Mouse (Mus musculus) thymus, postnatal 4 days (tissue): ENCODE data around the gene Serinc5.

Experiments used
- DNase-seq: peaks from one replicate; pipeline ENCODE4 v3.0.0; 2021

Serinc5 gene

DNA sequence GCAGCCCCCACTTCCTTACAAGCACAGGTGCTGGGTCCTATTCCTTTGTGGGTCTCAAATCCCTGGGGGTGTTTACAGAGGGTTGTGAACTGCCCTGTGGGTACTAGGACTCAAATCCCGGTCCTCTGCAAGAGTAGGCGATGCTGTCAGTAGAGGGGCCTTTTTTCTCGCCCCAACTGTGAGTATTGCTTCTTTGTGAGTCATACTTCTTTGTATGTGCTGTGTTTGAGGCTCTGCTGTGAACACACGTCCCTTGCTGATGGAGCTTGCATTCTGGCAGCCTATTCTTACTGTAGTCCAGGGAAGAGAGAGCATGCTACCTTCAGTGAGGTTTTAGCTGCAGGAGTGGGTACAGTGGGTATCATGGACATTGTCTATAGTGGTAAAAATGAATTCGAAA, 4.3 kb downstream of the Serinc5 start:
- no peak for DNase-seq

DNA sequence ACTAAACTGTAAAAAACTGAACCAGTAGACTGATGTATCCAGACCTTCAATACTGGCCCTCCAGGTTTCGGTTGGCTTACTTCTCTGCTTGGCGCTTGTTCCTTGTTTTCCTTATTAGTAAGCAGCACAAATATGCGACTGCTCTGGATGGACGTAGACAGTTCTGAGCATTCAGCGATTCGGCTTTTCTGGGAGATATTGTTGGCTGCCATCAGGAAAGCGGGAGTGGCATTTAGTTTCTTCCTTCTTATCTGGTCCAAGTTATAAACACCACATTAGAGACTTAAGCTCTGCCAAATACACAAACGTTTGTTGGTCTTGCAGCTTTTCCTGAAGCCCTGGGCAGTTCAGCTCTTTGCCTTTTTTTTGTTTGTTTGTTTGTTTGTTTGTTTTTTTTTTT, 5.6 kb downstream of the Serinc5 start:
- no peak for DNase-seq

DNA sequence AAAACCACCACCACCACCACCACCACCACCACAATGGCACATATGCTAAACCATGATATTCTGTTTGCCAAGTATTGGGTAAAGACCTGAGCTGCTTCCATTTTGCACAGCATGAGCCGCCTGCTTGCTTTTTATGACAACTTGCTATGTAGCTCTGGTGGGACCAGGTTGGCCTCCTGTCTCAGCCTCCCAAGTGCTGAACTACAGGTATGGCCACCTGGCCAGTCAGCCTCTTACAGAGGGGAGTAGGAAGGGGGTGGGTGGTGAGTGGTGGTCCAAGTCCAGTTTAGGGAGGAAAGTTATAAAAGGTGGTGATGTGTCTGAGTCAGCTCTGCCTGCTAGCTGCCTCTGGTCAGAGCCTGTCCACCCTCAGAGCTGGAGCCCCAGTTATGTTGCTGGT, 15.3 kb downstream of the Serinc5 start:
- peak; percentile 3 for DNase-seq

DNA sequence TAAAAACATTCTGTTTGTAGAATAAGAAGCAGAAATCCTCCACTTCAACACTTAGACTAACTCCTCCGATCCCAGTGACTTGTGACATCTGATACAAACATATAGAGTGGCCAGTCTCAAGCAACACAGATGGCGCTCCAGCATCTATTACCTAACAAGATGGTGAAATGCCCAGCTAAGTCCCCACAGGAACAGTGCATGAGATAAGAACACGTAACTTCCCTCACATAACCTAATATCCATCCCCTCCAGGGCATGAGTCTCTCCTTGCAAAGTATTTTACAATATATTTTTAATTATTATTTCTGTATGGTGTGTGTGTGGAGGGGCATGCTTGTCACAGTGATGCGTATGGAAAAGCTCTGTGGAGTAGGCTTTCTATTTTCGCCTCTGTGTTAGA, 15.8 kb downstream of the Serinc5 start:
- DNase-seq, result no peak

DNA sequence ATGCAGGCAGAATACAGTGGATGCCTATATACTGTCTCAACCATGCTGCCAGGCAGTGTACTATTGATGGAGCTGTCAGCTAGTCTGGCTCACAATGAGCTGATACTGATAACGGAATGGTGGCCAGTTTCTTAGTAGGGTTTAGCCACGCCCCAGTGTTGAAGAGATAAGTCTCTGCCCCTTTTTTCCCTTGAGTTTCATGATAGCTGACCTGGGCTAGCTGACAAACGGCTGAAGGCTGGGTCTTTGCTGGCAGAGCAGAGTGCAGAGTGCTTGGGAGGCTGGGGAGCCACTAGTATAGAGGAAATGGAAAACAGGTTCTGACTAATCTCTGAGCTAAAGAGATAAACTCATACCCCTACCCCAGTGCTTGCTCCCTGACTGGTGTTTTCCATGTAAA, 18.6 kb downstream of the Serinc5 start:
- peak; percentile 3 for DNase-seq

DNA sequence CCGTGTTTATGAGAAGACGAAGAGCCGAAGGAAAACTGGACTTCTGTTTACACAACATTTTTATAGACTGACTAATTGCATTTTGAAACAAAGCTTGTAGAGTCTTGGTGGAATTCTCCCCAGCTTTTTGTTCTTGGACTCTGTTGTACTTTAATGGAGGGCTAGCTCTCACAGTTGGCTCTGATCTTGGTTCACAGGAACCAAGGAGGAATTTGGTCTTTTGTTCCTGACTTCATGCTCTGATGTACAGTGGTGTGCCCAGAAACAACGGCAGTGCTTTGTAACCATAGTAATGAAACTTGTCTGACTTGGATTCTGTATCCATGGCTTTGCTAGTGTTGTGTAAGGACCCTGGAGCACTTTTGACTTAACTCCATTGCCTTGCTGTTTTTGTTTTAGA, 20.6 kb downstream of the Serinc5 start:
- DNase-seq, result no peak

DNA sequence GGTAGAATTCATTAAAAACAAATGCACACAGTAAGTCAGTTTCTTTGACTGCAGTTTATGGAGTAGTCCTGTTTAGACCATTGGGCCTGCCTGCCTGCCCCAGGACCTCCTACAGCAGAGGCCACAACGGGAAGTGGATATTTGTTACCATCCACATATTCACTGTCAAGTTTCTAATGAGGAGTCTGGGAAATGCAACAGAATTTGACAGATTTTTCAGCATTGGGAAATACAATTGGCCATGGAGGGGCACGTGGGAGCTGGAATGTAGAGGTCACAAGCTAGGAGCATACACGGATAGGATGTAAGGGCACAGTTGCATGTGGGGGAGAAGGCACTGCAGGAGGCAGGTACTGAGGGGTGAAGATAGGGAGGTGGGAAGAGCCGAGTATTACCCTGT, 21.7 kb downstream of the Serinc5 start:
- DNase-seq, result no peak

DNA sequence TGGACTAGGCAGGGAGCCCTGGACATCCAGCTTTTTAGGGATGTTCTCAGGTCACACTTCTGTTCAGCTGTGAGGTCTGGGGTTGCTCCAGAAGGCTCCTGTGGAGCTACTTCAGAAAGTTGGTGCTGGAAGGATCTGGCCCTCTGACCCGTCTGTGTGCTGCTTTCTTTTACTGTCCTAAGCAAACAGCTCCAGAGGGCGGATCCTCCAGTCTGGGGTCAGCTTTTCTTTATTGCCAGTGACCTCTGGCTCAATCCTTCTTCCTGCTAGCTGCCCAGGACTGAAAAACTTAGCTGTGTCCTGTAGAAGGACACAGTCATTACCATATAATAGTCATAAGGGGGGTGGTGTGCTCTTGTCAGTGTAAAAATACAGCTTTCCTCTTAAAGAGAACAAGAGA, 24.1 kb downstream of the Serinc5 start:
- no peak for DNase-seq

DNA sequence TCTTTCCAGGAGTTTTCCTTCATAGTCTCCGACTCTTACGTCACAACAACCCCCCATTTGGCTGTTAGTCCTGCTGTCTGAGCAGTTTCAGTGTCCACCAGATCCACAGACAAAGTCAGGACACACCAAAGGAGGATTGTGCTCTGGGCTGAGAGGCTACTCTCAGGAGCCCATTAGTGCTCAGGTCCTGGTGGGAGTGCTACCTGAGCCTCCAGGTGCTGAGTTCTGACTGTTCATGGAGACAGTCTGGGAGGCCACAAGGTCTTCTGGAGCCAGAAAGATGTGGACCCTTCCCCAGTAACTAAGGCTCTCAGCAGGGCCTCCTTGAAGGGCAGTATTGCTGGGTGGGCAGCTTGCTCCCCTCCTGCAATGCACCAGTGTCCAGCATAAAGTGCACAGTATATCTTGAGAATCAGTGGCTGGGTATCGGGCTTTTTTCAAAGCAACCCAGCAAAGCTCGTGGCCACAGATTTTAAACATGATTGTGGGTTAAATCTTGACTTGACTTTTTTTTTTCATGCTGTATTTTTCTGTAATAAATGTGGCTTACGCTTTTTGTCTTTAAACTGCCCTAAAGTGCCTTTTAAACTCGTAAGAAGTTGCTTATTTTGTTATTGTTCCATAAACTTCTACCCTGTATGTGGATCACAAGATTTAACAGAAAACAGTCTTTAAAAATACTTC, 25.5 kb downstream of the Serinc5 start:
- DNase-seq, result no peak

DNA sequence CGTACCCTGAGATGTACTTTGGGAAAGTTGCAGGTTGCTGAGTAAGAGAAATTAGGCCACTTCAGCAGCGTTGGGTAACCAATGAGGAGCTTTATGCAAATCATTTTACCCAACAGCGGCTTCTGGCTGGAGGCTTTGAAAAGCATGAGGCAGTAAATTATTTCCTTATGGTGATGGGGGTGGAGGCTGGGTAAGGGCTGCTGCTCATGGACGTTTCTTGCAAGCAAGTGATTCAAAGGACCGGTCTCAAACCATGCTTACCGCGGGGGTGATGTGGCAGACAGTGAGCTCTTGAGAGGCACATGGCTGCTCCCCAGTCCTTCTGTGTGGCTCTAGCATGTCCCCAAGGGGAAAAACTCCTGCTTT, 26.0 kb downstream of the Serinc5 start:
- peak; percentile 67 for DNase-seq

DNA sequence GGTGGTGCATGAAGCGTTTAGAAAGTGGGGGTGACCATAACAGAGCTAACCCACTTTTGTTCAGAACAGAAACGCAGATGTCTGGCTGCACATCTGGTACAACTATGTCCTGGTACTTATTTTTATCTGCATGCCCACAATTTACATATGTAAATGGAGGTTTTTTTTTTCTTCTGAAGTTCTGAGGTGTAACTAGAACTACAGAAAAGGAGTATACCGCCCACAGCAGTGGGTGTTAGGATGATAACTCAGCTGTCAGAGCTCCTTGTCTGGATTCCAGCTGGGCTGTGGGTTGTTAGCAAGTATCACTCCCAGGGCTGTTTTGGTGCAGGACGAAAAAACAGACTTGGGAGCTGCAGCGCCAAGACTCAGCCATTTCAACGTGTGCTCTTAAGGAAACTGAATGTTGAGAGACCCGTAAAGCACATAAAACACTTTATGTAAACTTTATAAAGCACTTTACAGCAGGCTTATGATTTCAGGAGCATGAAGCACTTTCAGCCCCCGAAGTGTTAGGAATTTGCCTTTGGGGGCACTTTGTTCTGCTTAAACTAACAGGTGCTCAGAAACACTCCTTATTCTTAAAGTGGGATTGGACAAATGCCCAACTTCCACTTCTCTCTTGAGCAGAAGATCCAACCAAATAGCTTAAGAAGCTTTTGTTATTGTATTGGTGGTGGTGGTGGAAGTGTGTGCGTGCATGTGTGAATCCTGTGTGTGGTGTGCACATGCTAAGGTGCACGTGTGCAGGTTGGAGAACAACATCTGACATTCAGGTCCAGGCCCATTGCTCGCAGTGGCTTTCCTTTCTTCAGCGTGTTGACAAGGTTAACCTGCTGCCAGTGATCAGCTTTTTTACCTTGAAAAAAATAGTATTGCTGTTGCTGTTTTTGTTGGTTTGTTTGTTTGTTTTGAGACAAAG, 28.5 kb downstream of the Serinc5 start:
- DNase-seq, result peak; percentile 47

DNA sequence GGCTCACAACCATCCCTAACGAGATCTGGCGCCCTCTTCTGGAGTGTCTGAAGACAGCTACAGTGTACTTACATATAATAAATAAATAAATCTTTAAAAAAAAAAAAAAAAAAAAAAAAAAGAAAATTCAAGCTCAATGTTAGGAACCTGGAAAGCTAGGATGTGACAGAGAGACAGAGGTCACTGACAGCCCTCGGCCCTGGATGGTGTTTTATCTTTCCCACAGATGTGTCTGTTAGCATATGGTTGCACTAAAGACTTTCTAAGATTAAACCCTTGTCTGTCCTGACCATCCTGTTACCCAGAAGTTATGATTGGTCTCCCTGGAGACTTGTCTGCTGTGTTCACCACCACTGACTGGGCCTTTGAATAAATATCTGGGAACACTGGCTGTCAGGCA, 33.3 kb downstream of the Serinc5 start:
- no peak for DNase-seq

DNA sequence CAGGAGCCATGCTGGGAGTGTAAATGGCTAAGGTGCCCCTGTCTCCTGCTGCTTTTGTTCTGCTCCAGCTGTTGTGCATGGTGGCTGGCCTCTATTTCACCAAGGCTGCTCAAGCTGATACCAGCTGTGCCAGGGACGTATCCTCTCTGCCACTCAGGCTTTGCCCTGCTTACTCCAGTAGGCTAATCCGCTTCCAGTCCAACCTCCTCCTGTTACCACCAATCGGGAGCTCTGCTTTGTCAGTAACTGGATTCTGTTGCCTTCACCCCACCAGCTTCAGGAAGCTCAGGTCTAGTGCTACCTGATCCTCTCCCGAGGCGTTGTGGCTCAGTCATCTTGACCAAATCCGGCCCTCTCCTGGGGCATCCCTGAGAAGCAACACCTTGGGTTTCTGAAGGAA, 33.9 kb downstream of the Serinc5 start:
- DNase-seq, result no peak

DNA sequence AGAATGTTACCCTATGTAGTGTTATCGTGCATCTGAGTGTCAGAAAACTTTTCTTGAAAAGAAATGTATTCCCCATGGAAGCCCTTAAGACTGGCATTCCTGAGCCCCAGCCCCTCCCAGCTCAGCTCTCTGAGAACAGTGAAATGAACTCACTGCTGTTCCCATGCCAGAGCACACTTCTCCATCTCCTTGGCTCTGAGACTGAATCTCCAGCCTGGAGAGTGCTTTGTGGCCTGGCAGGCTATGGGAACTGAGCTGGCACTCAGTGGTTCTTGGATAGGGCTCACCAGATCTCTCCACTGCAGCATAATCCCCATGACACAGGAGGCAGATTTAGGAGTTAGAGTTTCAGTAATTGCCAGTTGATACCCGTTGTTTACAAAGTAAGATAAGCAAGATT, 36.8 kb downstream of the Serinc5 start:
- no peak for DNase-seq

DNA sequence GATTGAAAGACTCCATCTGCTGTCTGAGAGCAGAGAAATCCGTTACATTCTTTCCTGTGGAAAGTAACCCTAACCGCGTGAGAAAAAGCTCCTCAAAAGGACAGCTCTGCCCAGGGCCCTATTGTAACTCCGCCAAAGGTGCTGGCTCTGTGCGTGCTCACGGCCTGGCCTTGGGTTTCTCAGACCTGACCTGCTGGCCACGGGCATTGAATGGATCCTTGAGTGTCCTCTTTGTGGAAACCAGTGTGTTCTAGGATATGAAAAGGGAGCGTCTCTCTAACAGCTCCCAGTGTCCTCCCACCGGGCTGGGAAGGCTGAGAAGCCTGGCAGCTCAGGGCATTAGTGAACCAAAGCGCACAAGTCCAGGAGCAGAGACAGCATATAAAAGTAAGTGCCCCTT, 38.2 kb downstream of the Serinc5 start:
- no peak for DNase-seq

DNA sequence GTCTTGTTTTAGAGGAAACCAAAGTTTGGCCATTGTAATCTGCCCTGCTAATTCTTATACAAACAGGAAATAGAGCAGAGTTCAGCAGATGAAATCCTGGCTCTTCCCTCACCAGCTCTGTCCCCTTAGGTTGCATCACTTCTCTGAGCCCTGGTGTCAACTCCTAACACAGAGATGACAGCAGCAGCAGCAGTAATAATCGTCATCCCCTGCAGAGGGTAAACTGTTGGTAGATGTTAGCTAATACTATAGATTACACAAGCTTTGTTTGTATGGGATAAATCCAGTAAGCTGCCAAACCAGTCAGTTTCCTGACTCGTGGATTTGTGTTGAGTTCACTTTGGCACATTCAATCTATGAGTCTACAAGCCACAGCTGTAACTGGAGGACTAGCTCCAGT, 40.1 kb downstream of the Serinc5 start:
- DNase-seq, result no peak

DNA sequence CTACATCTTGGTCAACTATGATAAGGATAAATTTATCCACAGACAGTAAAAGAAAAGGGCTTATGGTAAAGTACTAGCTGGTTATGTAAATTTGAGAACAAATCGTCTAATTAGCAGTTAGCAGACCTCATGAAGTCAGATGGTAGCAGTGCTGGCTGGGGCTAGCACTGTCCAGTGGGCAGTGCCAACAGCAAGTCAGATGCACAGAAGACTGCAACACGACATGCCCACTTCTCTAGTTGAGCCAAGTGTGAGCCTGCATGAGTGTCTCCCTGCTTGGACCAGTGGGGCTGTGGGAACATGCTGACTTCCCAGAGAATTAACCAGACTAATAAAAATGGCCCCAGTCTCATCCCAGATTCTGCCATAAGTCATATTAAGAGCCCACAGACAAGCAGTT, 41.6 kb downstream of the Serinc5 start:
- DNase-seq, result no peak

DNA sequence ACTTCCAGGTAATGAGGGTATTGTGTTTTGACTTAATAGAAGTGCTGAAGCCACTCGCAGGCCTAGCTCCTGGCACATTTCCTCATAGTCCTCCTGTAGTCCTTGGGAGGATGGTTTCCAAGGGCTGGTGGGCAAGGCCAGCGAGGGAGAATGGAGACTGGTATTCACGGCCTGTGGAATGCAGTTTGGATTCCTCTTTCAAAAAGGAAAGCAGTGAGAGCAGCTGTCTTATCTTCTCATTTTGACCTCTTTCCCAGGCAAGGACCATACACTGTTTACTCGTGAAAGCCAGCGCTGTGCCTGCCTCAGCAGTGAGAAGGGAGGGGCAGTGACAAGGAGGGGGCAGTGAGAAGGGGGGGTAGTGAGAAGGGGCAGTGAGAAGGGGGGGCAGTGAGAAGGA, 42.4 kb downstream of the Serinc5 start:
- DNase-seq, result no peak

DNA sequence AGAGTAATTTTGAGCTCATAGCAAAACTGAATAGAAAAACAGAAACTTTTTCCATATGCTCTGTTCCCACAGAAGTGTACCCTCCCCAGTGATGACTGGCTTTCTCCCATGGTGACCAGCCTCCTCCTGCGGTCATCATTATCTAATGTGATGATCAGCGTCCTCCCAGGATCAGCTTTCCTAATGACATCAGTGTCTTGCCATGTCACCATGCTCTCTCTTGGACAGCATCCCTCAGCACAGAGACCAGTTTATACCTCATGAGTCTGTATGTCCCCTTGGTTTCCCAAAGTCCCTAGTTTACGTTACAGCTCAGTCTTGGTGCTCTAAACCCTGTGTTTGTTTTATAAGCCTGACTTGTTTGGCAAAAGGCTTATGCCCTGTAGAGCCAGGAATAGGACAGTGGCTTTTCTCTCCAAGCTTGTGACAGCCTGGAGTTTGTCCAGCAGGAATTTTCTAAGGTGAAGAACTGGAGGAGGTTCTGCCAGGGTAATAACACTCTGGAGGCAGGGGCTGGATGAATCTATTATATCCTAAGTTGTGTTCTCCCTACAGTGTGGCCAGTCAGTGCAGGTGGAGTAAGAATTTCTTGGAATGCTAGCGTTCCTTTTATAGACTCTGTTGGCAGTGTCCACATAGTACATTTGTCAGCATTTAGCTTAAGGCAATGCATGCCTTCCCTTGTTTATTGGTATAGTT, 46.1 kb downstream of the Serinc5 start:
- DNase-seq, result no peak

DNA sequence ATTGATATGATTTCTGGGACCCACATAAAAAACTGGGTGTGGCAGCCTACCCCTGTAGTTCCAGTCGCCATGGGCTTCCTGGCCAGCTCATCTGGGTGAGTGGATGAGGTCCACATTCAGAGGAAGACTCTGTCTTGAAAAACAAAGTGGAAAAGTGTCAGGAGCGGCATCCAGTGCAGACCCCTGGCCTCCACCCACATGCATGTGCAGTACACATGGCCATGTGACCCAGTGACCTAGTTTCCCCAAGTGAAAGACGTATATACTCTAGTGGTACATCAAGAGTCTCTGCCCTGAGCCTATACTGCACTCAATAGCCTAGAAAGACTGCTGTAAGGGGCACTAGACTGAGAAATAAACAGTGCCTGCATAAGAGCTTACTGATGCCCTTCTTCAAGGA, 48.7 kb downstream of the Serinc5 start:
- DNase-seq, result peak; percentile 59

DNA sequence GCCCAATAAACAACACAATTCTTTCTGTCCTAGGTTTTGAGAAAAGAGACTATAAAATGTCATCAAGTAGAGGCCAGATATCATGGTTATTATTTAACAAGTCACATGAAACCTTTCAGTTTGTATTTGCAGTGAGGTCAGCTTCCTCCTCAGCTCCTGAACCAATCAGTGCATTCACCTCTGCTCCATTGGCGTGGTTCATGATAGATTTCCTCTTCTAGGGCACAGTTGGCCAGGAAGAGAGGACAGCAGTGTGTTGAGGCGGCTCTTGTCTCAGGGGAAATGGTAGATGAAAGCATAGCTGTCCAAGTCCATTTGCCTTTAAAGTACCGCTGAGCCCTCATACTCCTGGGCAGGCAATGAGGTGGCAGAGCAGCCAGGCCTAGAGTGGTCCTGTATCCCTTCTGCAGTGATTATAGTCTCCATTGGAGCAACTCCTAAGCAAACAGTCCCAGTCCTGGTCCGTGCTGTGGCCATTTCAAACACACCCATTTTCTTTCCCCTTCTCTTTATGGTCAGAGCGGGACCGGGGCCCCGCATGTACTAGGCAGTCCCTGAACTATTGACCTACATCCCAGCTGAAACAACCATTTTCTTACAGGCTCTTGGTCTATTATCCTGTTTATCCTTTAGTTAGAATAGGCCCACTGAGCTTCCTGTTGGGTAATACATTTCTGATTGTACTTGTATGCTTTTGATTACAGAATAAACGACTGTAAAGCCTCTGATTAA, 51.8 kb downstream of the Serinc5 start:
- no peak for DNase-seq

DNA sequence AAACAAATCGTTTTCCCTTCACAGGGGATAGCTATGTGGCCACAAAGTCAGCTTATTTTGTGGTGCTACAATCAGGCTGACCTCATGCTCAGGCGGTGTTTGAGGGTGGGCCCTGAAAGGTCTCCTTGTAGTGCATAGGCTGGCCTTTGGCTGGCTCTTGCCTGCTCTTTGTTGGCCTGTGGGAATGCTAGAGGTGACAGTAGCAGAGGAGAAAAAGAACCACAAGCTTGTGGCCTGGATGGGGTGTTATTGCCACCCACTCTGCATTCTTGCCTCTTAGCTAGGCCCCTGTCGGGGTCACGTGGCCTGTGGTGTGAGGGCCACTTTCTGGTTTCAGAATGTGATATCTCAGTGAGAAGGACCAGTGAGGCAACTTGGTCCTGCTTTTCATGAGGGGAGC, 54.1 kb downstream of the Serinc5 start:
- DNase-seq, result no peak
